Mouse (Mus musculus) lung, adult 2 months (tissue): ENCODE data around the gene Runx2.

Experiments used
- CTCF ChIP-seq: fragments of 200-500 bp; IDR thresholded peaks from 2 replicates; pipeline ENCODE4 v1.5.1; 2011; ENCODE audit warnings: mild to moderate bottlenecking, low read length, control low read depth; ENCODE audit not compliant: insufficient read depth
- POLR2A ChIP-seq: fragments of 200-500 bp; IDR thresholded peaks from 2 replicates; pipeline ENCODE4 v1.6.1; 2011; ENCODE audit warnings: low read depth, mild to moderate bottlenecking, control low read depth, low read length, borderline replicate concordance; ENCODE audit errors: extremely low read depth

- TF ChIP-seq CTCF (no peak), POLR2A (no peak)
These were observed 216.6 kb downstream of the Runx2 start for GRCm38 (mm10) chr17:44597918-44598504.
